20 mouse cellular contexts compared by ENCODE assay signal in the genomic region with DNA sequence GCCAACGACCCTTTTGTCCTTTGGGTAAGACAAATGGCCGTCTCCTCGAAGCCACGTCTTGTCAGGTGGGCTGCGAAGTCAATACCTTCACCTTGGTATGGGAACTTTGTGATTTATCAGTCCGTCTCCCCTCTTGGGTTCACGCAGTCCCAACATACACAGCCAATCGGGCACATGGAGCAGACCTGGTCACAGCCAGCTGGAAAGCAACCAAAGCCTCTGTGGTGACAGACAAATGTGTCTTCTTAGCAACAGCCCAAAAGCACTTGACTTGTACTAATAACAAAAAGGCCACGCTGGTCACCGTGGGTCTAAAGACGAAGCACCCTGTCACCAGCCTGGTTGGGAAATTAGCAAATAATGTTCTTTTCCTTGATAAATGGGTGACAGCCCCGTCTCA.
"Had no signal": no experiment of that assay in that cellular context is flagged by ENCODE, and none has a peak within 500 bp of the region (broad histone marks: within the 10 kb centered on the region; RNA-seq: fewer than 3 reads in every experiment).

No protein-coding gene starts in this region.

- H3K27me3 ChIP-seq: limb, embryonic 15.5 days; midbrain, embryonic 13.5 days; stomach, embryonic 15.5 days had no signal

- H3K4me2 ChIP-seq: limb, embryonic 12.5 days; limb, embryonic 15.5 days; liver, embryonic 11.5 days; lung, embryonic 15.5 days; midbrain, embryonic 13.5 days; stomach, embryonic 15.5 days had no signal

- DNase-seq: kidney, adult 9 months; kidney, postnatal 14 days; kidney, postnatal 4 days; left cerebral cortex, postnatal 4 days; liver, postnatal 0 days; retina, postnatal 1 day; right cerebral cortex, postnatal 25 days; spleen, adult 18-20 months; thymus, postnatal 25 days had no signal

- H3K36me3 ChIP-seq: lung, embryonic 15.5 days; stomach, embryonic 15.5 days had no signal

- H3K27ac ChIP-seq: limb, embryonic 15.5 days; liver, embryonic 14.5 days; lung, embryonic 15.5 days; midbrain, embryonic 10.5 days; midbrain, embryonic 13.5 days; stomach, embryonic 15.5 days had no signal

- H3K9me3 ChIP-seq: limb, embryonic 12.5 days; limb, embryonic 15.5 days; lung, embryonic 15.5 days; megakaryocyte, embryonic 14.5 days; midbrain, embryonic 10.5 days; midbrain, embryonic 13.5 days; stomach, embryonic 15.5 days had no signal

- H3K4me1 ChIP-seq: megakaryocyte, embryonic 14.5 days; stomach, embryonic 15.5 days had no signal

- H3K4me3 ChIP-seq: limb, embryonic 12.5 days; limb, embryonic 15.5 days; lung, embryonic 15.5 days; megakaryocyte, embryonic 14.5 days; midbrain, embryonic 10.5 days; midbrain, embryonic 13.5 days; myocyte; stomach, embryonic 15.5 days had no signal

- ATAC-seq: liver, postnatal 0 days; midbrain, embryonic 13.5 days; midbrain, embryonic 16.5 days had no signal

- H3K9ac ChIP-seq: limb, embryonic 12.5 days; limb, embryonic 15.5 days; liver, embryonic 14.5 days; liver, postnatal 0 days; lung, embryonic 15.5 days; midbrain, embryonic 13.5 days; stomach, embryonic 15.5 days had no signal
